Mouse (Mus musculus) bone marrow, adult 2 months (tissue): ENCODE data around the gene Dtnb. TPM values are rescaled to one million over a fixed set of nuclear protein-coding genes. Genes with fewer than 3 reads are reported as not detected.
A peak's percentile ranks its signal among the peaks of the same experiment; 100 is the strongest.
"Not testable (repeated sequence)": the region's sequence is repeated elsewhere in the genome, so short reads cannot be mapped to it uniquely, and the experiment has no call there.

ENCODE experiments used
- H3K27ac ChIP-seq: fragments of 200-500 bp; 2 replicates; pipeline ENCODE4 v1.5.1; 2012; ENCODE audit warnings: low read depth, mild to moderate bottlenecking, control low read depth, inconsistent platforms, low read length; ENCODE audit not compliant: control insufficient read depth, poor library complexity, insufficient read depth
- H3K4me1 ChIP-seq: fragments of 200-500 bp; 2 replicates; pipeline ENCODE4 v1.6.1; 2011; ENCODE audit warnings: low read length; ENCODE audit not compliant: control insufficient read depth, insufficient read depth
- H3K4me3 ChIP-seq: fragments of 200-500 bp; replicated peaks from 2 replicates; pipeline ENCODE3; 2011; ENCODE audit warnings: mild to moderate bottlenecking, low read depth, low read length, control low read depth; ENCODE audit not compliant: control insufficient read depth
- CTCF ChIP-seq: fragments of 200-500 bp; IDR thresholded peaks from 2 replicates; pipeline ENCODE4 v1.5.1; 2011; ENCODE audit warnings: low read length, control low read depth; ENCODE audit not compliant: control insufficient read depth, insufficient read depth
- POLR2A ChIP-seq: fragments of 200-500 bp; IDR thresholded peaks from 2 replicates; pipeline ENCODE4 v1.6.1; 2011; ENCODE audit warnings: low read depth, mild to moderate bottlenecking, control low read depth, low read length, borderline replicate concordance; ENCODE audit not compliant: control insufficient read depth
- WGBS: fragments of 180-500 bp; shearing (Covaris S2); methylation state at CpG from one replicate; pipeline ENCODE4 v1.1.7; 2018; 5-methylcytosine and 5-hydroxymethylcytosine counted together
- polyA plus RNA-seq: library from polyadenylated mRNA; stranded (reverse); fragments of >200 nt; gene quantifications from 2 replicates; pipeline ENCODE4 v1.2.4, GENCODE M21; 2011; ENCODE audit warnings: low replicate concordance; ENCODE audit not compliant: missing spikeins, insufficient read depth, insufficient read length

The Dtnb gene
- polyA plus RNA-seq: 22.5 and 34.6 TPM in 2 replicates

DNA sequence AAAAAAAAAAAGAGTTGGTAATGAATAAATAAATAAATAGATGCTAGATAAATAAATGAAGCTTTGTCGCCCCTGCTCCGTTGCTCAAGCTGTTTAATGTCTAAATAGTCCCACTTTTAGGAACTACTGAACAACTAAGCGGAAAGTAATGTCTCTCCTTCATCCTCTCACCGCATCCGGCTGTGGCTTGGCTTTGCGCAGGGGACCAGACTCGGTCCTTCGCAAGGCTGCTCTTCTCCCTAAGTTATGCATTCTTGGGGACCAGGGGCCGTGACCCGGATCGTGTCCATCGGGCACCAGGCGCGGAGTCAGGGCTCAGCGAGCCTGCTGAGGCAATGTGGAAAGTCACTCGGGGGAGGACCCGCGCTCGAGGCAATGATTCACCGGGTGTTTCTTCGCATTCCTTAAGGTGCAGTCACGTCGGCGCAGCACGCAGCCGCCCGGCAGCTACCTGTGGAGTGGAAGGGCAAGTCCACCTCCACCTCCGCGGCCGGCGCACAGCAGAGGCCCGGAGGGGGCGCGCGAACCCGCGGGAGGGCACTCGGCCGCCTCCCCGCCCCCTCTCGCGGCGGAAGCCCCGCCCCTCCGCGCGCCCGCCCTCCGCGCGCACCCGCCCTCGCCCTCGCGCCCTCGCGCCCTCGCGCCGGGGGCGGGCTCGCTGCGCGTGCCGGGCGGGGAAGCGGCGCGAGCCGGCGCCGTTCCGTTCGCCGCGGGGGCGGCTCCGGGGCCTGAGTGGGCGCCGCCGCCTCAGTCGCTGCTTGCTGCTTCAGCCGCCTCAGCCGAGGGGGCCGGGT lies at the start of gene Dtnb:
TSS of gene Dtnb (plus strand) at position 595 of the 794 bp plus-strand sequence.
- 1% methylated on average over 76 of the region's 85 CpGs for WGBS
- Histone ChIP-seq H3K4me1 (peaks cover 1% of the 10 kb centered on the region), H3K4me3 (peak within 1 kb of the TSS; percentile 83), H3K27ac (peak within 1 kb of the TSS; percentile 94)
- peak; percentile 26; the same call in 1 of the 2 replicates for TF ChIP-seq POLR2A
- 0 out of 2 replicates have a peak, but pooled peaks have one; percentile 0 for TF ChIP-seq CTCF

DNA sequence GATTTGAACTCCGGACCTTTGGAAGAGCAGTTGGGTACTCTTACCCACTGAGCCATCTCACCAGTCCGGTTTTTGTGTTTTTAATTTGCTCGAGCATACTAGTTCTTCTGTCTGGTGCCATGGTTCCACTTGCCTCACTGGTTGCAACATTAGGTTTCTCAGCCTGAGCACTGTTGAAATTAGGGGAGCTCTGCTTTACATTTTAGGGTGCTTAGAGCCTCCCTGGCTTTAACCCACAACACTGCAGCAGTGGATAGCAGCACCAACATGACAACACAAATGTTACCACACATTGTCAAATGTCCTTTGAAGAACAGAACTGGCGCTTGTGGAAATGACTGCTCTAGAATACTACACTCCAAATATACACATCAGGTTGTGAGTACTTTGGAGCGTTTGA lies 46.6 kb upstream of the Dtnb start:
- WGBS: 66% methylated on average over 5 of the region's 5 CpGs
- peaks cover 1% of the 10 kb centered on the region; the same call in 1 of the 2 replicates for H3K4me1 ChIP-seq
- no peak overlapping the region for H3K27ac ChIP-seq
- no peak for TF ChIP-seq POLR2A
- no peak for TF ChIP-seq CTCF
- no peak overlapping the region for H3K4me3 ChIP-seq

DNA sequence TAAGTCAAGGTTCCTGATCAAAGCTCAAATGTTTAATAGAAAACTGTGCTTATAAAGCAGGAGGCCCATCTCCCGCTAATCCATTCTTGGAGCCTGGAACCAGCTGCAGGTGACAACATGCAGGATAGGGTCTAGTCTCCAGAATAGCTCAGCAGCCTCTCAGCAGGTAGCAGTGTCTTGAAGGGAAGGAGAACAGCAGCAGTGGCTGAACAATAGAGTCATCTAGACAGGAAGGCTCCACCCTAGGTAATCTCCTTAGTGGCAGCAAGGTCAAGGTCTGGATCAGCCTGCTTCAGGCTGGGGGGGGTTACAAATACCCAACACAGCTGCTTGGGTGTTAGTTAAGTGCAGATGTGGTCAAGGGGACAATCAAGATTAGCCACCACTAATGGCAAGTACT lies 36.7 kb upstream of the Dtnb start:
- not testable (repeated sequence) for H3K27ac ChIP-seq, H3K4me3 ChIP-seq, H3K4me1 ChIP-seq
- 97% methylated on average over 1 of the region's 1 CpGs for WGBS

DNA sequence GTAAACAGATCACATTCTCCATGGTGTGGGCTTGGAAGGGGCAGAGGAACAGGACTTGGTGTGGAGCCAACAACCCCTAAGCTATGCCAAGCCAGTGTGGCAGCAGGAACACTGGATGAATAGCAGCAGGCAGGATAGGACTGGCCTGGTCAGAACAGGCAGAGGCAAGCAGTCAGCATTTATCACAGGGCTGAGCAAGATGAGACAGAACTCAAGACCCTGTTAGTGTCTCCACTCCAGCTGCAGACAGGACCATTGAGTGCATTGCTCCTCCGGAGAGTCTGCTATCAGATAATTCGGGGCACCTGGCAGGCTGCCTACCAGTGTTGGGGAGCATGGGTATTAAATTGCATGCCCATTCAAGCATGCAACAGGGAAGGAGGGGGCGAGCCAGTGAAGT lies 34.6 kb upstream of the Dtnb start:
- Histone ChIP-seq H3K27ac (no peak overlapping the region), H3K4me1 (no peaks in the 10 kb centered on the region), H3K4me3 (no peak overlapping the region)
- no peak for TF ChIP-seq POLR2A
- TF ChIP-seq CTCF: no peak
- 67% methylated on average over 3 of the region's 3 CpGs for WGBS

DNA sequence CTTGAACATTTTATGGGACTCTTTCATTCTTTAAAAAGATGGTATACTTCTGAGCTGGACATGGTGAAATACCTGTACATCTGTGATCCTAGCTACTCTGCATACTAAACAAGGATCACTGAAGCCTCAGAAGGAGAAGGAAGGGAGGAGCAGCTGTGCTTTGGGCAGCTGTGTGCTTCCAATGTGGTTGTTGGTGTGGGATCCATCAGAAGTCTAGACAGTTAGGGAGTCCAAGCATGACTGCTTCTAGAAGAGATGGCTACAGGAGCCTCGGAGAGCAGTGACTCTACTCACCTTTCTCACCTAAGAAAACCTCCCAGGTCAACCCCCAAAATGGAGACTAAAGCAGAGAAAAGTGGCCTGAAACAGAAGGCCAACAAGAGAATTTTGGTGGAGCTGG lies 34.1 kb upstream of the Dtnb start:
- no peaks in the 10 kb centered on the region for H3K4me1 ChIP-seq
- no peak overlapping the region for H3K4me3 ChIP-seq
- TF ChIP-seq CTCF (no peak), POLR2A (no peak)
- no peak overlapping the region for H3K27ac ChIP-seq
- 64% methylated on average over 1 of the region's 1 CpGs for WGBS

DNA sequence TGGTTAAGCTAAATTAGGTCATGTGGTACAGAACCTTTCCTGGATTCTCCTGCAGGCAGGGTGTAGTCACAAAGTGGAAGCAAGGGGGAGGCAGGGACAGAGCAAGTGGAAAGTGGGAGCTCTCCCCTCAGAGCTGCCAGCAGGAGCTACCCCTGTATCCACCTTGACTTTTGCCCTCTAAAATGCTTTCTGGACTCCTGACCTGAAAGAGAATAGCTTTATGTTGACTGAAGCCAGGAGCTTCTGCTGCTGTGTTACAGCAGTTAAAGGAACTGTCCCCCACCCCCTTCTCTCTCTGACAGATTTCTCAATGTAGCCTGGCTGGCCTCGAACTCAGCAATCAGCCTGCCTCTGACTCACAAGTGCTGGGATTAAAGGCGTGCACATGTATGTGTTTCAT lies 32.6 kb upstream of the Dtnb start:
- no peak overlapping the region for H3K27ac ChIP-seq
- no peaks in the 10 kb centered on the region for H3K4me1 ChIP-seq
- 53% methylated on average over 2 of the region's 2 CpGs for WGBS
- H3K4me3 ChIP-seq: no peak overlapping the region
- no peak for TF ChIP-seq POLR2A
- TF ChIP-seq CTCF: no peak

DNA sequence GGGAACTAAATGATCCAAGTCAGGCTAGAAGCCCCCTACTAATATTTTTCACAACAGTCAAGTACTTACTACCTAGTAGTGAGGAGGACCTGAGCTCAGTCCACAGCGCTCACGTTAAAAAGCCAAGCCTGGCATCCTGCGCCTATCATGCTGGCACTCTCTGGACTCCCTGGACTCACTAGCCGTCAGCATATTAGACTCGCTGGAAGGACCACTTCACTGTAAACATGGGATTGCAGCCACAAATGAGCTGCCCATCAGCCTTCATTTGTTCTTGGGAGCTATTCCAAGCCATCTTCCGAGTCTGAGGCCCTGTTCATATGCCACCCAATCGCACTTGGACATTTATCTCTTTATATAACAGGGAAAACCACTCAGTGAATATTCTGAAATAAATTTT lies 31.3 kb upstream of the Dtnb start:
- 83% methylated on average over 7 of the region's 7 CpGs for WGBS
- Histone ChIP-seq H3K27ac (no peak overlapping the region), H3K4me3 (no peak overlapping the region), H3K4me1 (no peaks in the 10 kb centered on the region)
- TF ChIP-seq CTCF (no peak), POLR2A (no peak)

DNA sequence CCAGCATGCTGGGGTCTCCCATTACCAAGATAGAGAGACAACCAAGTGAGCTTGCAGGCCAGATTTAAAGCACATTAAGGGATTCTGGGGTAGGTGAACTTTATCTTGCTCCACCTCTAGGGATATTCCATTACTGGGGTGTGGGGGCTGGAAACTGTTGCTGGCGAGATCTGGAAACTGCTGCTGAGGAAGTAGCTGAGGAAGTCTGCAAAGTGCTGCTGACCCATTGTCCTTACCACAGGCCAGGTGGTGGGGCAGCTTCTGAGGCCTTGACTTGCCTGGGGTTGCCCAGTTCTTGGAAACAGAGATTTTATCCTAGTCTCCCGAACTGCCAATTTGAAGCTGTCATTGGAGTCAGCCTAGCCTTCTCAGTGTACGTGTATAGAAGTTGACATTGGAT lies 26.7 kb upstream of the Dtnb start:
- no peak for TF ChIP-seq POLR2A
- TF ChIP-seq CTCF: no peak
- no peak overlapping the region for H3K4me3 ChIP-seq
- H3K27ac ChIP-seq: no peak overlapping the region
- no peaks in the 10 kb centered on the region; the same call in 1 of the 2 replicates for H3K4me1 ChIP-seq
- 30% methylated on average over 3 of the region's 3 CpGs for WGBS

DNA sequence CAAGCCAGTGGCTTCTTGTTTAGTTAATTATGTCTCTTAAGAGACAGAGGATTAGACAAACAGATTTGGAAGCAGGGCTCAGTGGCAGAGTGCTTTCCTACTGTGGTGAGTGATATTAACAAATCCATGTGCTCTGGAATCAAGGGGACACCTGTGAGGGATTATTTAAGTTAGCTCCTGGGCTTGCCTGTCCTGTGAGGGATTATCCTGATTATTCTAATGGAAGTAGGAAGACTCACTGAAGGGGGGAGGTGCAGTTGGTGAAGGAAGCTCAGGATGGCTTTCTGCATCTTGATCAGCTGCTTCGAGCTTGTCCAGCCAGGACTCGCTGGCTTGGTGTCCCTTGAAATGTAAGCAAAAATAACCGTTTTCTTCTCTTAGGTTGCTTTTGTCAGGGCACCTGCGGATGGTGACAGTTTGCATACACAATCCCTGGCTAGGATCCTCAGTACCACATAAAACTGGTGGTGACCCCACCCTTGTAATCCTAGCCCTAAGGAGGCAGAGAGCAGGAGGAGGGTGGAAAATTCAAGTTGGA lies 26.0 kb upstream of the Dtnb start:
- Histone ChIP-seq H3K27ac (no peak overlapping the region), H3K4me3 (no peak overlapping the region), H3K4me1 (no peaks in the 10 kb centered on the region; the same call in 1 of the 2 replicates)
- 83% methylated on average over 4 of the region's 4 CpGs for WGBS
- no peak for TF ChIP-seq CTCF
- no peak for TF ChIP-seq POLR2A
